Mouse (Mus musculus) heart, embryonic 16.5 days (tissue): ENCODE results near the gene Degs1. TPM values are rescaled to one million over a fixed set of nuclear protein-coding genes. Genes with fewer than 3 reads are reported as not detected.

ENCODE experiments used
- ATAC-seq: fragments of 200-750 bp; cut with Nextera tagmentation; replicated peaks from 2 replicates; pipeline ENCODE4 v1.8.0; 2017; ENCODE audit warnings: moderate number of reproducible peaks; ENCODE audit not compliant: insufficient read depth, low FRiP score; ENCODE audit errors: extremely low read depth
- H3K27ac ChIP-seq: fragments of 300-500 bp; sonication (generic); 2 replicates; pipeline ENCODE4 v1.5.1; 2014; ENCODE audit warnings: mild to moderate bottlenecking, low read length, control low read depth, moderate library complexity
- H3K27me3 ChIP-seq: fragments of 300-500 bp; sonication (generic); 2 replicates; pipeline ENCODE4 v1.6.1; 2014; ENCODE audit warnings: low read length, mixed read lengths; ENCODE audit not compliant: control insufficient read depth, insufficient read depth
- H3K36me3 ChIP-seq: fragments of 300-500 bp; sonication (generic); 2 replicates; pipeline ENCODE4 v1.6.1; 2014; ENCODE audit not compliant: control insufficient read depth, insufficient read depth
- H3K4me1 ChIP-seq: fragments of 300-500 bp; sonication (generic); 2 replicates; pipeline ENCODE4 v1.6.1; 2014; ENCODE audit warnings: low read length, mixed read lengths; ENCODE audit not compliant: control insufficient read depth, insufficient read depth
- H3K4me2 ChIP-seq: fragments of 300-500 bp; sonication (generic); 2 replicates; pipeline ENCODE4 v1.6.1; 2014; ENCODE audit warnings: low read depth, mild to moderate bottlenecking, control low read depth, low read length
- H3K4me3 ChIP-seq: fragments of 300-500 bp; sonication (generic); 2 replicates; pipeline ENCODE4 v1.5.1; 2014; ENCODE audit warnings: mild to moderate bottlenecking, control low read depth, low read length
- H3K9ac ChIP-seq: fragments of 300-500 bp; sonication (generic); 2 replicates; pipeline ENCODE4 v1.6.1; 2014; ENCODE audit warnings: low read length, control low read depth
- H3K9me3 ChIP-seq: fragments of 300-500 bp; sonication (generic); replicated peaks from 2 replicates; pipeline ENCODE4 v1.6.1; 2016; ENCODE audit warnings: low read length; ENCODE audit not compliant: control insufficient read depth
- WGBS: fragments of 180-500 bp; shearing (Covaris S2); extraction: QIAGEN DNeasy Blood & Tissue Kit; methylation state at CpG from one replicate; pipeline ENCODE4 v1.1.7; 2014; 5-methylcytosine and 5-hydroxymethylcytosine counted together
- polyA plus RNA-seq: library from polyadenylated mRNA; unstranded; fragments of >200 nt; fragmentation: Nextera tagmentation; extraction: Ambion mirVana; gene quantifications from 2 replicates; pipeline ENCODE4 v1.2.1, GENCODE M21; 2015

Degs1 gene
- polyA plus RNA-seq, 1 experiment from 2014 or later, result 187 TPM

- H3K4me3 ChIP-seq, result no peak overlapping the region
- H3K36me3 ChIP-seq, result peaks cover 20% of the 10 kb centered on the region
- H3K27me3 ChIP-seq, result no peaks in the 10 kb centered on the region
- H3K9me3 ChIP-seq, result no peaks in the 10 kb centered on the region
- 79% methylated on average over 5 of the region's 5 CpGs for WGBS
- H3K4me1 ChIP-seq, result no peaks in the 10 kb centered on the region
- no peak overlapping the region for H3K9ac ChIP-seq
- H3K27ac ChIP-seq, result no peak overlapping the region
- H3K4me2 ChIP-seq, result no peak overlapping the region
- ATAC-seq, result no peak
These were observed 11.0 kb downstream of the Degs1 start for GRCm38 (mm10) chr1:182271632-182272031.

GRCm38 (mm10) chr1:182271130-182271529 is 11.5 kb downstream of the Degs1 start:
- Histone ChIP-seq H3K4me1 (no peaks in the 10 kb centered on the region), H3K27me3 (no peaks in the 10 kb centered on the region), H3K9ac (no peak overlapping the region), H3K4me2 (no peak overlapping the region), H3K4me3 (no peak overlapping the region), H3K27ac (no peak overlapping the region), H3K36me3 (peaks cover 19% of the 10 kb centered on the region), H3K9me3 (no peaks in the 10 kb centered on the region)
- no peak for ATAC-seq
- 78% methylated on average over 5 of the region's 5 CpGs for WGBS

GRCm38 (mm10) chr1:182268317-182268716 is 14.3 kb downstream of the Degs1 start:
- Histone ChIP-seq H3K27me3 (no peaks in the 10 kb centered on the region), H3K9ac (no peak overlapping the region), H3K27ac (no peak overlapping the region), H3K4me1 (no peaks in the 10 kb centered on the region), H3K9me3 (no peaks in the 10 kb centered on the region), H3K4me3 (no peak overlapping the region), H3K36me3 (peaks cover 6% of the 10 kb centered on the region; the same call in 1 of the 2 replicates), H3K4me2 (no peak overlapping the region)
- no peak for ATAC-seq
- 70% methylated on average over 4 of the region's 4 CpGs for WGBS

GRCm38 (mm10) chr1:182266028-182266525 is 16.5 kb downstream of the Degs1 start:
- H3K36me3 ChIP-seq, result no peaks in the 10 kb centered on the region
- H3K4me2 ChIP-seq, result no peak overlapping the region
- H3K9ac ChIP-seq, result no peak overlapping the region
- ATAC-seq, result no peak
- H3K9me3 ChIP-seq, result no peaks in the 10 kb centered on the region
- whole genome bisulfite sequencing, result 71% methylated on average over 11 of the region's 11 CpGs
- H3K27me3 ChIP-seq, result no peaks in the 10 kb centered on the region
- H3K27ac ChIP-seq, result no peak overlapping the region
- H3K4me1 ChIP-seq, result no peaks in the 10 kb centered on the region
- no peak overlapping the region for H3K4me3 ChIP-seq

- H3K4me2 ChIP-seq, result no peak overlapping the region
- no peaks in the 10 kb centered on the region for H3K9me3 ChIP-seq
- no peaks in the 10 kb centered on the region for H3K4me1 ChIP-seq
- H3K27me3 ChIP-seq, result no peaks in the 10 kb centered on the region
- WGBS, result 74% methylated on average over 11 of the region's 11 CpGs
- H3K9ac ChIP-seq, result no peak overlapping the region
- no peak overlapping the region for H3K4me3 ChIP-seq
- H3K27ac ChIP-seq, result no peak overlapping the region
- no peaks in the 10 kb centered on the region for H3K36me3 ChIP-seq
- ATAC-seq, result no peak
These were observed 26.4 kb downstream of the Degs1 start for GRCm38 (mm10) chr1:182256041-182256680.

GRCm38 (mm10) chr1:182255031-182255430 is 27.6 kb downstream of the Degs1 start:
- Histone ChIP-seq H3K9ac (no peak overlapping the region), H3K4me1 (no peaks in the 10 kb centered on the region), H3K9me3 (no peaks in the 10 kb centered on the region), H3K27me3 (no peaks in the 10 kb centered on the region), H3K27ac (no peak overlapping the region), H3K4me3 (no peak overlapping the region), H3K4me2 (no peak overlapping the region), H3K36me3 (no peaks in the 10 kb centered on the region)
- 72% methylated on average over 11 of the region's 11 CpGs for WGBS
- no peak for ATAC-seq

GRCm38 (mm10) chr1:182254618-182255017 is 28.0 kb downstream of the Degs1 start:
- H3K9ac ChIP-seq, result no peak overlapping the region
- H3K4me1 ChIP-seq, result no peaks in the 10 kb centered on the region
- 79% methylated on average over 8 of the region's 8 CpGs for WGBS
- H3K4me3 ChIP-seq, result no peak overlapping the region
- no peaks in the 10 kb centered on the region for H3K36me3 ChIP-seq
- no peak overlapping the region for H3K27ac ChIP-seq
- no peak for ATAC-seq
- H3K4me2 ChIP-seq, result no peak overlapping the region
- no peaks in the 10 kb centered on the region for H3K9me3 ChIP-seq
- H3K27me3 ChIP-seq, result no peaks in the 10 kb centered on the region

- Histone ChIP-seq H3K27me3 (no peaks in the 10 kb centered on the region), H3K4me1 (peaks cover 2% of the 10 kb centered on the region; the same call in 1 of the 2 replicates), H3K9me3 (no peaks in the 10 kb centered on the region), H3K4me2 (no peak overlapping the region), H3K9ac (no peak overlapping the region), H3K27ac (no peak overlapping the region), H3K4me3 (no peak overlapping the region), H3K36me3 (no peaks in the 10 kb centered on the region)
- ATAC-seq, result no peak
- 86% methylated on average over 12 of the region's 12 CpGs for WGBS
These were observed 28.7 kb downstream of the Degs1 start for GRCm38 (mm10) chr1:182253756-182254534.

- no peak overlapping the region for H3K9ac ChIP-seq
- H3K27ac ChIP-seq, result no peak overlapping the region
- H3K4me1 ChIP-seq, result peaks cover 2% of the 10 kb centered on the region; the same call in 1 of the 2 replicates
- WGBS, result 79% methylated on average over 10 of the region's 10 CpGs
- H3K4me3 ChIP-seq, result no peak overlapping the region
- H3K27me3 ChIP-seq, result no peaks in the 10 kb centered on the region
- no peak overlapping the region for H3K4me2 ChIP-seq
- no peaks in the 10 kb centered on the region for H3K36me3 ChIP-seq
- no peak for ATAC-seq
- no peaks in the 10 kb centered on the region for H3K9me3 ChIP-seq
These were observed 30.0 kb downstream of the Degs1 start for GRCm38 (mm10) chr1:182252534-182253171.
